Mouse (Mus musculus) thymus, adult 2 months (tissue): ENCODE measurements around the gene Cabcoco1.

ENCODE experiments used
- CTCF ChIP-seq: fragments of 200-500 bp; IDR thresholded peaks from 2 replicates; pipeline ENCODE4 v1.5.1; 2012; ENCODE audit warnings: mild to moderate bottlenecking, control low read depth, low read length, moderate library complexity, borderline replicate concordance; ENCODE audit not compliant: control insufficient read depth, poor library complexity, insufficient read depth; ENCODE audit errors: extremely low read depth
- POLR2A ChIP-seq: fragments of 200-500 bp; IDR thresholded peaks from 2 replicates; pipeline ENCODE4 v1.6.1; 2012; ENCODE audit warnings: mild to moderate bottlenecking, low read length, control low read depth, moderate library complexity; ENCODE audit not compliant: control insufficient read depth, poor library complexity, insufficient read depth; ENCODE audit errors: extremely low read depth

GRCm38 (mm10) chr10:68540612-68541011, 1.1 kb downstream of the Cabcoco1 start:
- TF ChIP-seq POLR2A (no peak), CTCF (no peak)
